Mouse (Mus musculus) left cerebral cortex, adult 11 months (tissue): ENCODE data around the gene Ankra2.

Experiments
- DNase-seq: peaks from one replicate; pipeline ENCODE4 v3.0.0; 2022; ENCODE audit warnings: low spot score

The Ankra2 gene

DNA sequence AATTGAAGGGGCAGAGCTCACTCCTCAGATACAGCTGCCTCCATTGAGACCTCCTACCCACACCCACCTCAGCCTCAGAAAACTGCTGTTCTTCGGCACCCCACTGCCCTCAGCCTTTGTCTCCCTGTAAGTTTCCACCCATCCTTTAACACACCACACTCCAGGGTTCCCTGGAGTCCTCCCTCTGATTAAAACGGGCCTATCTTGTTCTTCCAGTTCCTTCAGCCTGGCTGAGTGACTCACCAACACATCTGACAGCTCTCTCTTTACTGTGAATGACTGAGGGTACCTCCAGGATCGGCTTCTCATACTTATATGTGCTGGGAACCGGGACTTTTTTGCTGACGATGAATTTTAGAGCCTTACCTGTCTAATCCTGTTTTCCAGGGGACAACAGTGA lies 33.2 kb downstream of the Ankra2 start:
- no peak for DNase-seq

DNA sequence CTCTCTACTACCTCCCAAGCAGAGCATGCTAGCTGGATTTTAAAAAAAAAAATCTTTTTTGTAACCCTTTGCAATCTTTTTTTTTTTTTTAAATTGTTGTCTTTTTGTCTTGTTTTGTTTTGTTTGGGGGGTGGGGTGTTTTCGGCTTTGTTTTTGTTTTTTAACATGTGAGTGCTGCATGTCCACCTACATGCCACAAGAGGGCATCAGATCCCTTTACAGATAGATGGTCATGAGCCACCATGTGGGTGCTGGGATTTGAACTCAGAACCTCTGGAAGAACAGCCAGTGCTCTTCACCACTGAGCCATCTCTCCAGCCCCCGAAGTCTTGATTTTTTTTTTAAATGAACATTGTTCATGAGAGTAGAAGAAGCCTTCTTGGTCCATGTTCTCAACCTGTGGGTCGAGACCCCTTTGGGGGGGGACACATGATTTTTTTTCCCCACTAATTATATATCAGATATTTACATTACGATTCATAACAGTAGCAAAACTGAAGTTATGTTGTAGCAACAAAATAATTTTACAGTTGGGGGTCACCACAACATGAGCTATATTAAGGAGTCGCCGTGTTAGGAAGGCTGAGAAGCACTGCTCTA lies 35.1 kb downstream of the Ankra2 start:
- DNase-seq = no peak

DNA sequence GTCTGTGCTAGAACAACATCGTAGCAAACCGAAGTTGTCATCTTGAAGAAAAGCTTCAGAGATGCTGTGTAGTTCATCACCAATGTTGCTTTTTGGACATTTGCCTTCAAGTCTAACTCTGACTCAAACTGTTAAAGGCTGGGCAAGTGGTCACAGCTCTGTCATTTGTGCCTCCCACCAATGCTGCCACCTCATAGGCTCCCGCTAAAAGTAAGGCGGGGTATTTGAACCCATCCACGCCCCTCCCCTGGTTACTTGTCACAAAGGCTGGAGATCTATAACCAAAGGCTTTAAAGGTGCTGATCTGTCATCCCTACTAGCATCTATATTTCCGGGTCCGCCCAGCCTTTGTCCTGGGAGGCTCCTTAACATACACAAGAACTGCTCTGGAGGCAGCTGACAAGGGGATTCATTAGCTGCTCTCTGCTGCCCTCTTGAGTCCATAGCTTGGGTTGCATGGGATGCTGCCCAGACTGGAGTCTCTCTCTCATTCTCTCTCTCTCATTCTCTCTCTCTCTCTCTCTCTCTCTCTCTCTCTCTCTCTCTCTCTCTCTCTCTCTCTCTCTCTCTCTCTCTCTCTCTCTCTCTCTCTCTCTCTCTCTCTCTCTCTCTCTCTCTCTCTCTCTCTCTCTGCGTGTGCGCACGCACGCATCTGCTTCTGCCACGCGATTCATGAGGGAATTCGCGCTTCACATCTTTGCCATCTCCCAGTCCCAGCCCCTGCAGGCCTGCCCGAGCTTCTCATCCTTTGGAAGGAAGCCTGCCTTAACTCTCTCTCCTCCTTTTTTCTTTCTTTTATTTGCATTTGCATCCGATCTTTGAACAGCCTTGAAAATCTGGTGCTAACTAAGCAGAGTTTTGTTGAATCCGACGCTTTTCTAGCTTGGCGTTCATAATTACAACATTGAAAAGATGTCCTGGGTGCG lies 36.2 kb downstream of the Ankra2 start:
- DNase-seq = peak; percentile 48

DNA sequence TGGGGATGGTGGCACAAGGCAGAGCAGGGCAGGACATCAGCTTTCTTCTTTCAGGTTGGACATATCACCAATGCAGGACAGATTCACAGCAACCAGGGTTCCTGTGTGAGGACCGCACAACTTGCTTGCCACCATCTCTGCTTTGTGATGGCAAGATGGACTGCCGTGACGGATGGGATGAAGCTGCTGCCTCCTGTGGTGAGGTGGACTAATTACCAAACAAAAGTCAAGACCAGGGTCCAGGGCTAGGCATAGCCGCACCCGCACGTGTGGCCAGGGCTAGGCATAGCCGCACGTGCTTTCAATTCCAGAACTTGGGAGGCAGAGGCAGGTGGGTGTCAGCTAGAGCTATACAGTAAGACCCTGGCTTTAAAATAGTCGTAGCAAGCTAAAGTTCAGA lies 42.4 kb downstream of the Ankra2 start:
- DNase-seq = no peak

DNA sequence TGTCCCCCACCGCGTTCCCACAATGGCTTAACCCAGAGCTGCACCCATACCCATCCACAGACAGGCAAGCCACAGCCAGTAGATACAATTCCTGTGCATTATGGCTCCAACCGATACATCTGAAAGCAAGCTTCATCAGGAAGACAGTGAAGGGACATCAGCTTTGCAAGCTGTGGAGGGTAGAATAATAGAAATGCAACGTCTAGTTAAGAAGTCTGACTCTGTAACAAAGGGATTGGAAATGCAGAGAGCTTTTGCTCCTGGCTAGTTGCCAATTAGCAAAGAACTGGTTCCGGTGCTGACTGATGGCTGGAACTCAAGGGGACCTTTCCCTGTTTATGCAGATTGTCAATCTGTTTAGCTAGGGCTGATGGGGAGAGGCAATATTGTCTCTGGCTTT lies 43.5 kb downstream of the Ankra2 start:
- no peak for DNase-seq

DNA sequence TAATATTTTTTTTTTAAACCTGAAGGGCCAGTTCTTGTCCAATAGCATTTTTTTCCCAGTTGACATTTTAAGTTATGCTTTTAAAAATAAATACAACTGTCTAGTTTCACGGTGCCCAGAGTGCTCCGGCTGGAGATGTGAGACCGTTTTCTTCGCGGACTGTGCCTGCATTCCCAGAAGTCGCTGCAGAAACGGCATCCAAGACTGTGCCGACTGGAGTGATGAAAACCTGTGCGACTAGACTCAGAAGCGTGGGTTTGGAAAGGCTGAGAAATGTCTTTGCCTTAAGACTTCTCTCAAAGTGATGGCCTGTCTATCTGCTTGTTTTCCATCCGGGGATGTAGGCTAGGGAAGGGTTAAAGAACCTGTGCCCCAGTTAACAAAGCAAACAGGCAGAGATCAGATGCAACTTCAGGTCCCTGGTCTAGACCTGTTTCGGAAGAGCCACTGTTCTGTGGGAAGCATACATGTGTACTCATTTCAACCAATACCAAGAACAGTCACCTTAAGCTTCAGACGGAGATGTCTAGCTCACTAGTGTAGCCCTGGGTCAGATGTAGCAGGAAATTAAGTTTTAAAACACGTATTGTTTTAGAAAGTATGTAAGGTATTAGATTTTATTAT lies 44.1 kb downstream of the Ankra2 start:
- no peak for DNase-seq

DNA sequence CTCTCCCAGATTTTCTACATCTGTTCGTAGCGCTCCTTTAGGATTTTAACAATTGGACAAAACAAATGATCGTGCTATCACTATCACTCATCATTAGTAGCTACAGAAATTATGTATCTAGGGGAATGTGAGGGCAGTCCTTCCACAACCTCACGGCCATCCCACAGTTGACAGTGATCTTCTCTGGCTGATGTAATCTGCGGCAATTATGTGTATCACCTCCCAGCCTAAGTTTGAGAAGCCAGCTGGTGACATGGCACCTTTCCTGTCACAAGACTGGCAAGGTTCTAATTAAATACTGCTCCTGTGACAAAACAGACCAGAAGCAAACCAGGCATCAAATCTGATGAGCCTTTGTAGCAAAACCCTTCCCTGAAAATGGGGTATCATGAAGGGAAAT lies 45.1 kb downstream of the Ankra2 start:
- DNase-seq = no peak

DNA sequence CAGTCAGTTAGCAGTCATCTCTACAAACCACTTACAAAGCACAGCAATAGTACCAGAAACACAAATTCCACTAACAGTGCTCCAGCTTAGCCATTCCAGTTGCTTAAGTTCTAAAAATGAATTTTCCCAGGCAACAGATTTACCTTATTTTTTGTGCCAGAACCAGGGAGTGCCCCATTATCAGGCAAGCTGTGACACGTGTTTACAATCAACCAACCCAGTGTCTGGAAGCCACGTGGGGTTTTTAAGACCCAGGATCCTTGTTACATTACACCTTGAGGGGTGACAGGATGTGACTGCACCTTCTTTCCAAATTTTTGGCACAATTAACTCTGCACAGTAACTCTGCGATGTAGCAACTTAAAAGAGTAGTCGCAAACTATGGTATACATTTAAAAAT lies 45.9 kb downstream of the Ankra2 start:
- no peak for DNase-seq

DNA sequence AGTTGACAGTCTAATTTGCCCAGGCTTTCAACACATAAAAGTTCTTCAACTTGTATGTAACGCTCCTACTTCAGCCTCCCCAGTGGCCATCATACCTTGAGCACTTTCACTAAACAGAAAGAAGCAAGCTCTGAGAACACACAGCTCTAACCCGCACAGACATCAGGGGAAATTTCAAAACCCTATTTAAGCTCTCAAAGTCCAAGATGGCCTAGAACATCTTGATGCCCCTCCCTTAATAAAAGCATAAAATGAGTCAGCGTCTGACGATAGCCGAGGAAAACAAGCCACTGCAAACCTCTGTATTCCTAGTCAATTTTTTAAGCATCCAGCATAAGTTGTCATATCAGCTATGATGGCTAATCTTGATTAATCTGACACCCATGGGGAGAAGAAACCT lies 48.7 kb downstream of the Ankra2 start:
- DNase-seq = no peak

DNA sequence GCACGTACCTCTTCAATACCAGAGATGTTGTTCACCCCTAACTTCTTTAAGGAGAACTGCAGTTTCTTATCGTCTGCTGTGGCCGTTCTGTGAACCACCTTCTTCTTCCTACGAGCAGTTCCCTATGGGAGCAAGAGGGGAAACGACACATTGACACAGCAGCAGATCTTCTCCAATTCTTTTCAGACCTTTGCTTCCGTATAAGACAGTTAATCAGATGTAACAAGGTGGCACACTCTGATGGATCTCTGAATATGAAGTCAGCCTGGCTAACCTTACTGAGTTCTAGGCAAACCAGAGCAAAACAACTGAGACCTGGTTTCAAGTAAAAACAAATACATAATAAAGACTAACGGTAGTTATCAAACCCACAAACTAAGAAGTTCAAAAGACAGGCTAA lies 50.8 kb downstream of the Ankra2 start:
- no peak for DNase-seq

DNA sequence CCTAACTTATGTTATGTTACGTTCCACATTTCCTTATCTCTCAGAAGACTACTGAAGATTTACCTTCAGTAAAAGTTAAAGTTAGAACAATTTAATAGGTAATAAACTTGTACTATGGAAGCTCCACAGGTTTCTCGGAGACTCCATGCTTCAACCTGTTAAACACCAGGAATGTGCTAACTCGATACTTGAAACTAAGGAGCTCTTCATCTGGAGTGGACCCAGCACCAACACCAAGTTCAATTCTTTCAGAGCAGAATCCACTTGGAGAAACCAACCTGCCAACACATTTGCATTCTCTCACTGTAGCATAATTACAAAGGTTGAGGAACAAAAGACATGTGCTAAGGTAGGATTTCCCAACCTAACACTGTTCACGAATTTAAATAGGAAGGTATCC lies 52.2 kb downstream of the Ankra2 start:
- no peak for DNase-seq

DNA sequence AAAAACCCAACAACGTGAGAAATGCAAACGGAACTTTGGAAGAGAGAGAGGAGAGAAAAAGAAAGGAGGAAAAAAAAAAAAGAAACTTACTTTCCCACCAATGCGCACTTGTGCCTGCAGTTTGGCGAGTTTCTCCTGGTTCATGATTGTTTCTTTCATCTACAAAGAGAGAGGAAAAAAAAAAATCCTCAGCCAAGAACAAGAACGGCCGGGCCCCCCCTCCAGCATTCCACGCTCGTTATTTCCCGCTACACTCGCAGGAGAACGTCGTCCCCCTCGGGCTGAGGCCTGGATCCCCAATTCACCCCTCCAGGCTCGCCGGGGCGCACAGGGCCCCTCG lies 53.2 kb downstream of the Ankra2 start:
- no peak for DNase-seq

DNA sequence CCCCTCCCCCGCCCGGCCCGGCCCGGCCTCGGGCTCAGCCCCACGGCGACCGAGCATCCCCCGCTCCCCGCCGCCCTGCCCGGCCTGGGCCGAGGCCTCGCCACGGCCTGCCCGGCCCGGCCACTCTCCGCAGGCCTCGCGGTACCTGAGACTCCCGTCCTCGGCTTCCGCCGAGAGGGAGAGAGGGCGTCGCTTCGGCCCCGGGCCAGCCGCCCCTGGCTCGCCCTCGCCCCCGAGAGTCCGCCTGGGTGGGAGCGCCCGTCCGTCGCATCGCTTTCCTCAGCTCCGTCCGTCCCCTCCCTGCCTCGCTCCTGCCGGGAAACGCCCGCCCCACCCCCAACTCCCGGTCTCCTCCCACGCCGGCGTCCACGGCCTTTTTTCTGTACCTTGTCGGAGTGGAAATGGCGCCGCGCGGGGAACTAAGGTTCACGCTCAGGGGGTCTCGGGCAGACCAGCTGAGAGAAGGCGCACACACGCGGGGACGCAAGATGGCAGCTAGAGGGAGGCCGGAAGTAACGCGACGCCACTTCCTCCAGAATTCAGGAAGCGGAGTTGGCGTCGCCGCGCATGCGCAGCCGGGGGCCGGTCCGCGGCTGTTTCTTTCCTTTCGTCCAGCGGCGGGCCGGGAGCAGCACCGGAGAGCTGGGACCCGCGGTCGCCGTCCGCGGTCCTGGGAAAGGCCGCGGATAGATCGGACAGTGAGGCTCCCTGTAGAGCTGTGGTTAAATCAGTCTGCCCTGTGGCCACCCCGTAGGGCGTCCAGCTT lies 53.8 kb downstream of the Ankra2 start, which contains the start of gene Btf3:
Gene Btf3 (minus strand): TSS at position 527 of the 766 bp plus-strand sequence.
- peak; percentile 87 for DNase-seq

DNA sequence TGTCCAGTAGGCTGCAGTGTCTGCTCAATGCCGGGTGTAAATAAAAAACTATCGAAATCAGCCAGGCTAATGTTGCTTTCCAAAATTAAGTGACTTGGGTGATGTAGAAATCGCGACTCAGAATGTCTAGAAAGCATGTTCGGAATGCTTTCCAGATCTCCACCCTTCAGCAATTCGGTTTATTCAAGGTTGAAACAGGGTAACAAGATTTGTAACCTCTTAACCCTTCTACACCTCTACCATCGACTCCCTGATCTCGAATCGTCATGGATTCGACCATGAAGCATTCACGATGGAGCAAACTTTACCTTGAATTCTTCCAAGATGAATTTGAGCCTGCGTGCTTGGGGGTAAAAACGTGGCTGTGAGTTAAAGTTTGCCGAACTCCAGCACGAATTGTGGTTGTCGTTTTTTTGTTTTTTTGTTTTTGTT lies 54.4 kb downstream of the Ankra2 start:
- DNase-seq = no peak

DNA sequence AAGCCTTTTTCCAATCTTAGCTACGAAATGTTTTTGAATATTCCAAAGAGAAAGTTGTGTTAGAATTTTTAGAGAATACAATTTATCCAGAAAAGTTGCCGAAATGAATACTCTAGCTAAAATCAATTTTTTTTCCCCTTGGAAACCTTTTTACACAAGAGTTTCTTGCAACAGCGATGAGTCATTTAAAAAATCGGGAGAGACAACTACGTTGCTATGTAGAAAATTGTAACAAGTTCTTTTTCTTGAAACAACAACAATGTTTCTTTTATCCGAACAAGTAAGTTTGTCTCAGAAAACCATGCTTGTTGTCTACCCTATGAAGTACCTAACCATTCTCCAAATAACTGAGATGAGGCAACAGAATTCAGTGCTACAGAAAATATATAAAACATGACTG lies 55.0 kb downstream of the Ankra2 start:
- DNase-seq = no peak
